ENCODE assay signal across 23 mouse cellular contexts in genomic region chr13:19604916-19605315, GRCm38 (mm10). TPM values are rescaled to one million over a fixed set of nuclear protein-coding genes. Genes with fewer than 3 reads are reported as not detected.
"Had no signal": no experiment of that assay in that cellular context is flagged by ENCODE, and none has a peak within 500 bp of the region (broad histone marks: within the 10 kb centered on the region; RNA-seq: fewer than 3 reads in every experiment).

No protein-coding gene starts in this region.

- ATAC-seq: intestine, embryonic 15.5 days; midbrain, embryonic 15.5 days had no signal

- DNase-seq: kidney, adult 11 months; kidney, adult 9 months; kidney, postnatal 14 days; kidney, postnatal 4 days; left cerebral cortex, postnatal 4 days; lung, adult 18-20 months; lung, postnatal 10 days; lung, postnatal 36 days; right cerebral cortex, adult 18-20 months; right cerebral cortex, postnatal 14 days; right cerebral cortex, postnatal 4 days; thymus, adult 2 months; thymus, postnatal 14 days; thymus, postnatal 4 days had no signal

- H3K4me3 ChIP-seq: intestine, embryonic 15.5 days; limb, embryonic 12.5 days; limb, embryonic 15.5 days; lung, embryonic 15.5 days; midbrain, embryonic 12.5 days; midbrain, embryonic 15.5 days; neural tube, embryonic 12.5 days; neural tube, embryonic 15.5 days had no signal

- H3K27me3 ChIP-seq: intestine, embryonic 15.5 days; limb, embryonic 12.5 days; limb, embryonic 15.5 days; lung, embryonic 15.5 days; midbrain, embryonic 12.5 days; midbrain, embryonic 15.5 days; neural tube, embryonic 12.5 days; neural tube, embryonic 15.5 days had no signal

- H3K9me3 ChIP-seq: intestine, embryonic 15.5 days; limb, embryonic 12.5 days; limb, embryonic 15.5 days; lung, embryonic 15.5 days; midbrain, embryonic 12.5 days; midbrain, embryonic 15.5 days; neural tube, embryonic 12.5 days; neural tube, embryonic 15.5 days had no signal

- H3K36me3 ChIP-seq: intestine, embryonic 15.5 days; limb, embryonic 12.5 days; limb, embryonic 15.5 days; lung, embryonic 15.5 days; midbrain, embryonic 12.5 days; midbrain, embryonic 15.5 days; neural tube, embryonic 12.5 days; neural tube, embryonic 15.5 days had no signal

- H3K27ac ChIP-seq: intestine, embryonic 15.5 days; limb, embryonic 12.5 days; limb, embryonic 15.5 days; lung, embryonic 15.5 days; midbrain, embryonic 12.5 days; midbrain, embryonic 15.5 days; neural tube, embryonic 12.5 days; neural tube, embryonic 15.5 days had no signal

- H3K4me2 ChIP-seq: intestine, embryonic 15.5 days; limb, embryonic 12.5 days; limb, embryonic 15.5 days; lung, embryonic 15.5 days; midbrain, embryonic 12.5 days; midbrain, embryonic 15.5 days; neural tube, embryonic 12.5 days; neural tube, embryonic 15.5 days had no signal

- H3K4me1 ChIP-seq: intestine, embryonic 15.5 days; limb, embryonic 12.5 days; limb, embryonic 15.5 days; lung, embryonic 15.5 days; midbrain, embryonic 12.5 days; midbrain, embryonic 15.5 days; neural tube, embryonic 12.5 days; neural tube, embryonic 15.5 days had no signal

- H3K9ac ChIP-seq: intestine, embryonic 15.5 days; limb, embryonic 12.5 days; limb, embryonic 15.5 days; lung, embryonic 15.5 days; midbrain, embryonic 12.5 days; midbrain, embryonic 15.5 days; neural tube, embryonic 12.5 days; neural tube, embryonic 15.5 days had no signal

RNA-seq across cellular contexts. Expression of gene Sfrp4, which starts 18.0 kb away (rescaled TPM):
- polyA plus RNA-seq: testis, adult 2 months had no signal
